Mouse (Mus musculus) gastrocnemius, postnatal 14 days (tissue): Measurements from ENCODE around the gene Cdk12. TPM values are rescaled to one million over a fixed set of nuclear protein-coding genes. Genes with fewer than 3 reads are reported as not detected.

Experiments
- DNase-seq: peaks from one replicate; pipeline ENCODE4 v3.0.0; 2021; ENCODE audit warnings: mixed read lengths
- intact Hi-C: fragments of 180-260 bp; cut with DNase I; formaldehyde crosslinking; loops from one replicate; pipeline ENCODE4 v1.15.1; 2025; ENCODE audit warnings: low total_unique reads
- microRNA-seq, 2 experiments: library from miRNA; unstranded; fragments of <30 nt; microRNA quantifications; one replicate each; pipeline ENCODE4 v1.2.0; 2021
- total RNA-seq, 2 experiments: library from RNA; stranded (reverse); gene quantifications; 2 replicates each; pipeline ENCODE4 v1.2.3; 2021

Gene Cdk12
- total RNA-seq, 2 experiments from 2014 or later = 14.6 to 17.0 TPM

GRCm38 (mm10) chr11:98327136-98328030 lies 124.5 kb downstream of the Cdk12 start:
- intact Hi-C loops = no loop called here
- no peak for DNase-seq

- intact Hi-C loops = no loop called here
- DNase-seq = no peak
Observed at GRCm38 (mm10) chr11:98328031-98328370, 125.1 kb downstream of the Cdk12 start.

Small RNAs within 50 kb of the gene (microRNA-seq; reads per million reads assigned to microRNA genes)
- gene Gm27399 = 0 reads per million in 2 experiments
- gene Mir5119 = 0 reads per million in 2 experiments

Other genes starting within 250 kb of the Cdk12 start
- gene Plxdc1, start 216.6 kb upstream of the Cdk12 start, total RNA-seq = 1 to 10 TPM; 6.2 to 8.0 TPM
- gene Arl5c, start 206.9 kb upstream of the Cdk12 start, total RNA-seq = under 1 TPM; 0.64 to 0.75 TPM
- 100 to 1,000 TPM; 281 to 311 TPM for gene Cacnb1, start 180.0 kb upstream of the Cdk12 start, total RNA-seq
- 100 to 1,000 TPM; 628 to 686 TPM for gene Rpl19, start 176.3 kb upstream of the Cdk12 start, total RNA-seq
- gene Stac2, start 149.6 kb upstream of the Cdk12 start, total RNA-seq = under 1 TPM; 0.07 to 0.29 TPM
- 10 to 100 TPM in 1 of 2 experiments, 1 to 10 TPM in 1; 8.9 to 12.1 TPM for gene Fbxl20, start 52.7 kb upstream of the Cdk12 start, total RNA-seq
- gene Med1, start 9.8 kb upstream of the Cdk12 start, total RNA-seq = 10 to 100 TPM; 23.0 to 24.6 TPM
- gene Neurod2, start 126.6 kb downstream of the Cdk12 start, total RNA-seq = not detected
- gene Ppp1r1b, start 145.3 kb downstream of the Cdk12 start, total RNA-seq = under 1 TPM; 0.20 to 0.29 TPM
- gene Stard3, start 155.3 kb downstream of the Cdk12 start, total RNA-seq = 1 to 10 TPM; 7.3 to 9.4 TPM
- gene Tcap, start 180.8 kb downstream of the Cdk12 start, total RNA-seq = 1,000 to 10,000 TPM in 1 of 2 experiments, 100 to 1,000 TPM in 1; 673 to 1,120 TPM
- under 1 TPM; 0.39 to 0.53 TPM for gene Pnmt, start 183.4 kb downstream of the Cdk12 start, total RNA-seq
- 1 to 10 TPM; 2.2 to 2.9 TPM for gene Pgap3, start 197.4 kb downstream of the Cdk12 start, total RNA-seq
- 1 to 10 TPM; 3.9 to 5.3 TPM for gene Erbb2, start 209.4 kb downstream of the Cdk12 start, total RNA-seq
- 10 to 100 TPM; 27.7 to 30.3 TPM for gene Mien1, start 235.9 kb downstream of the Cdk12 start, total RNA-seq
- not detected for gene Grb7, start 243.3 kb downstream of the Cdk12 start, total RNA-seq